Mouse (Mus musculus) hindbrain, embryonic 11.5 days (tissue): ENCODE results near the gene Hspb8. TPM values are rescaled to one million over a fixed set of nuclear protein-coding genes. Genes with fewer than 3 reads are reported as not detected.

Source experiments
- ATAC-seq: fragments of 200-750 bp; cut with Nextera tagmentation; 2 replicates; pipeline ENCODE4 v1.8.0; 2017; ENCODE audit warnings: mild to moderate bottlenecking, moderate TSS enrichment, moderate library complexity; ENCODE audit not compliant: low FRiP score
- DNase-seq: peaks from one replicate; pipeline ENCODE4 v3.0.0-alpha.2; 2015; ENCODE audit warnings: low spot score
- H3K27ac ChIP-seq: fragments of 300-500 bp; sonication (generic); 2 replicates; pipeline ENCODE4 v1.5.1; 2014; ENCODE audit warnings: mild to moderate bottlenecking, low read depth, low read length
- H3K27me3 ChIP-seq: fragments of 300-500 bp; sonication (generic); 2 replicates; pipeline ENCODE4 v1.6.1; 2014; ENCODE audit warnings: mild to moderate bottlenecking, low read length, moderate library complexity, mixed read lengths; ENCODE audit not compliant: control insufficient read depth, insufficient read depth
- H3K36me3 ChIP-seq: fragments of 300-500 bp; sonication (generic); 2 replicates; pipeline ENCODE4 v1.6.1; 2014; ENCODE audit warnings: mild to moderate bottlenecking, low read length, moderate library complexity, mixed read lengths; ENCODE audit not compliant: control insufficient read depth, insufficient read depth
- H3K4me1 ChIP-seq: fragments of 300-500 bp; sonication (generic); replicated peaks from 2 replicates; pipeline ENCODE4 v1.6.1; 2014; ENCODE audit warnings: low read length, mixed read lengths; ENCODE audit not compliant: control insufficient read depth, insufficient read depth
- H3K4me2 ChIP-seq: fragments of 300-500 bp; sonication (generic); replicated peaks from 2 replicates; pipeline ENCODE4 v1.6.1; 2014; ENCODE audit warnings: mild to moderate bottlenecking, low read depth, low read length
- H3K4me3 ChIP-seq: fragments of 300-500 bp; sonication (generic); 2 replicates; pipeline ENCODE4 v1.5.1; 2014; ENCODE audit warnings: low read depth, low read length
- H3K9ac ChIP-seq: fragments of 300-500 bp; sonication (generic); 2 replicates; pipeline ENCODE4 v1.6.1; 2014; ENCODE audit warnings: low read depth, low read length
- H3K9me3 ChIP-seq: fragments of 300-500 bp; sonication (generic); 2 replicates; pipeline ENCODE4 v1.6.1; 2016; ENCODE audit warnings: low read length; ENCODE audit not compliant: control insufficient read depth
- WGBS: fragments of 180-500 bp; shearing (Covaris S2); extraction: QIAGEN DNeasy Blood & Tissue Kit; methylation state at CpG from one replicate; pipeline ENCODE4 v1.1.7; 2014; 5-methylcytosine and 5-hydroxymethylcytosine counted together
- polyA plus RNA-seq: library from polyadenylated mRNA; unstranded; fragments of >200 nt; fragmentation: Nextera tagmentation; extraction: Ambion mirVana; gene quantifications from 2 replicates; pipeline ENCODE4 v1.2.1, GENCODE M21; 2014

Hspb8 gene
- polyA plus RNA-seq, 1 experiment from 2014 or later: 6.5 TPM

DNA sequence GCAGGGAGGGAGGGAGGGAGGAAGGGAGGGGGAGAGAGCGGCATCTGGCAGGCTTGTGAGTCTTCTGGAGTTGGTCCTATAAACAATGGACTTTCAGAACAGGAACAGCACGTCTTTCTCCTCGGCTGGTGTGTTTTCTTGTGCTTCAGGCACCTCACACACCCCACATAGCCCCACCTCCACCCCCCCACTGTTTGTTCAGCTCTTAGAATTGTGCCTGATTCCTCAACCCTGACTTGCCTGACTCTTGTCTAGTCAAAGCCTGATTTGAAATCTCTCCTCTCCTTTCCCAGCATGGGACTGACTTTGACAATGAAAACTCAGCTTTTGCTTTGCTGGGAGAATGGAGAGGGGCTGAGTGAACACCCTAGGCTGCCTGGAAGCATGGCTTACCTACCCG, 15.3 kb downstream of the Hspb8 start:
- no peaks in the 10 kb centered on the region for H3K9me3 ChIP-seq
- no peaks in the 10 kb centered on the region; the same call in 1 of the 2 replicates for H3K4me1 ChIP-seq
- no peak for ATAC-seq
- 16% methylated on average over 4 of the region's 4 CpGs for WGBS
- H3K4me3 ChIP-seq: no peak overlapping the region
- no peak overlapping the region for H3K9ac ChIP-seq
- H3K36me3 ChIP-seq: no peaks in the 10 kb centered on the region
- no peak overlapping the region for H3K27ac ChIP-seq
- H3K4me2 ChIP-seq: no peak overlapping the region
- H3K27me3 ChIP-seq: no peaks in the 10 kb centered on the region
- no peak for DNase-seq

DNA sequence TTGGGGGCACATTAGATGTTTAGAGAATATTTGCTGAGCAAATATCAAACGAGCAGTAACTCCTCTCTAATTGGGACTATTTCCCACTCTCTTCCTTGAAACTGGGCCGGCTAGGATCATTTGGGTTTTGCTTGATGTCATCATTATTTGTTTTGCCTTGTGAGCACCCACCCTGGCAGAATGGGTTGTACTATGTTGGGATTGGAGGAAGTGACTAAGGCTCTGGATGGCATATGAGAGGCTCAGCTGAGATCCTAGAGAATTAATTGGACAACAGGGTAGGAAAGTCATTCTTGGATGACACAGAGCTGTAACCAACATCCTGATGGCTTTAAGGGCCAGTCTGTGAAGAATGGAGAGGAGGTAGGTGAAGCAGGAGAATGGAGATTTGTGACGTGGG, 16.2 kb downstream of the Hspb8 start:
- no peak for ATAC-seq
- Histone ChIP-seq H3K4me3 (no peak overlapping the region), H3K4me1 (no peaks in the 10 kb centered on the region; the same call in 1 of the 2 replicates), H3K9me3 (no peaks in the 10 kb centered on the region), H3K4me2 (no peak overlapping the region), H3K27ac (no peak overlapping the region), H3K36me3 (no peaks in the 10 kb centered on the region), H3K9ac (no peak overlapping the region), H3K27me3 (no peaks in the 10 kb centered on the region)
- 84% methylated on average over 3 of the region's 3 CpGs for WGBS
- no peak for DNase-seq

DNA sequence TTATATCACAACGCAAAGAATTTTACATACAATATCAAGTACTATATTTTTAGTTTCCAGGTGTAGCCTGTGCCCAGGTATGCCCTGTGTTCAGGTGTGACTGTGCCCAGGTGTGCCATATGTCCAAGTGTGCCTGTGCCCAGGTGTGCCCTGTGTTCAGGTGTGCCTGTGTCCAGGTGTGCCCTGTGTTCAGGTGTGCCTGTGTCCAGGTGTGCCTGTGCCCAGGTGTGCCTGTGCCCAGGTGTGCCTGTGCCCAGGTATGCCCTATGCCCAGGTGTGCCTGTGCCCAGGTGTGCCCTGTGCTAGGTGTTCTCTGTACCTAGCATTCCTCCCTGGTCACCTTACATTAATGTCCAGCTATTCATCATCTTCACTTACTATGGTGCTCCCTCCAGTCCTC, 16.7 kb downstream of the Hspb8 start:
- Histone ChIP-seq H3K4me3 (no peak overlapping the region), H3K4me2 (no peak overlapping the region), H3K36me3 (no peaks in the 10 kb centered on the region), H3K9me3 (no peaks in the 10 kb centered on the region), H3K27me3 (no peaks in the 10 kb centered on the region), H3K9ac (no peak overlapping the region), H3K27ac (no peak overlapping the region), H3K4me1 (no peaks in the 10 kb centered on the region; the same call in 1 of the 2 replicates)
- no peak for ATAC-seq
- 87% methylated on average over 1 of the region's 1 CpGs for WGBS
- DNase-seq: no peak

DNA sequence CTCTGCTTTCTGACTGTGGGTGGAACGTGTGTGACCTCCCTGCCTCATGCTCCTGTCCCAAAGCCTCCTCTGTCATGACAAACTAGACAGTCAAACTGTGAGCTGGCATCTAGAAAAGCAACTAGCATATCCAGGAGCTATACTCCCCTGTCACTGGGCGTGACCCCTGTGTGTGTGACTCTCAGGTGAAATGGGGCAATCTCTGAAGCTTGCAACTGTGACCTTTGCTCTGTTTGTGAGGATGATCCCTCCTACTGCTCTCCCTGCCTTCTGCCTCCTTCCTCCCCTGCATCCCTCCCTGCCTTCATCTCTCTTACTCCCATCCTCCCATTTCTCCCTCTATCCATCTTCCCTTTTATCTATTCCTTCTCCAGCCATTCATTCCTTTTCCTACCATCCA, 18.6 kb downstream of the Hspb8 start:
- ATAC-seq (no peak), DNase-seq (no peak)
- Histone ChIP-seq H3K27me3 (no peaks in the 10 kb centered on the region), H3K36me3 (no peaks in the 10 kb centered on the region), H3K9me3 (no peaks in the 10 kb centered on the region), H3K27ac (no peak overlapping the region), H3K4me3 (no peak overlapping the region), H3K4me1 (no peaks in the 10 kb centered on the region), H3K9ac (no peak overlapping the region), H3K4me2 (no peak overlapping the region)
- 89% methylated on average over 2 of the region's 2 CpGs for WGBS

DNA sequence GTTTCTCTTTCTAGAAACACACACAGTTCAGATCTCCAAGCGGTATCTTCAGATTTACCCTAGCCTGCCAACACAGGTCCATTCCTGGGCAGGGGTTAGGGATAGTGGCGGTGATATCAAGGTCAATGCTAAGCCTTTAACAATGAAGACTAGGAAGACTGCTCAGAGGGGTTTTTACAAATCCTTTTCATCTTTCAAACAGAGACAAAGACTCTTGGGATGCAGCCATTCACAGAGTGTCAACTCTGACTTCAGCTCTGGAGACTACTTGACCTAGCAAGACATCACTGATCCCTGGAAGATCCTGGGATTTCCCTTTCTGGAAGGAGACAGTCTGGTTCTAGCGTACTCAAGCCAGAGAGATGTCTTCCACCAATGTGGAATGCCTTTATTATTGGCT, 21.9 kb downstream of the Hspb8 start:
- Histone ChIP-seq H3K9me3 (no peaks in the 10 kb centered on the region), H3K9ac (no peak overlapping the region), H3K4me1 (no peaks in the 10 kb centered on the region), H3K27ac (no peak overlapping the region), H3K4me2 (no peak overlapping the region), H3K27me3 (no peaks in the 10 kb centered on the region), H3K36me3 (no peaks in the 10 kb centered on the region), H3K4me3 (no peak overlapping the region)
- DNase-seq (no peak), ATAC-seq (no peak)
- 85% methylated on average over 3 of the region's 3 CpGs for WGBS

DNA sequence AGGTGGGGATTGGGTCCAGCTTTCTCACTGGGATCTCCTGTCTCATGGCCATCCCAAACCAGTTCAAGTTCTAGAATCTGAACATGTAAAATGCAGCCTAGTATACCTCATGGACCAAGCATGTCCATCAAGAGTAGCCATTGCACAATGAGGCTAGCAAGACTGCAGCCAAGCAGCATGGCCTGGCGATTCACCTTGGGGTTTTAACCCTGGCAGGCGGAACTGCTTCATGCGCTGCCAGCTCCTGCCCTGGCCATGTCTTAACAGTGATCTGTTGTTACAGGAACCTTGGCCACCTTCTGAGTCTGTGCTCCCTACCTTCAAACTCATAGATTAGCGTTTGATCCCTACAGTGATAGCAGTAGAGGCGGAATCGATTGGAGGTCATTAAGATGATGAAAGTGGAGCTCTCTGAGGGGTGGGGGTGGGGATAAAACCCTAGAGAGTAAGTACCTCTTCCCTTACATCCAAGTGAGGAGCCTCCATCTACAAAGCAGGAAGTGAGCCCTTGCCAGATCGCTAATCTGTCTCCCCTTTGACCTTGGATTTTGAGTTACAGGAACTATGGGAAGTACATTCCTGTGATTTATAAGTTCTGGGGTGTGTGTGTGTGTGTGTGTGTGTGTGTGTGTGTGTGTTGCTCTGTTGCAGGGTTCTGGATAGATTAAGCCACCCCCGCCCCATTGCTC, 22.5 kb downstream of the Hspb8 start:
- WGBS: 79% methylated on average over 8 of the region's 8 CpGs
- ATAC-seq: no peak

DNA sequence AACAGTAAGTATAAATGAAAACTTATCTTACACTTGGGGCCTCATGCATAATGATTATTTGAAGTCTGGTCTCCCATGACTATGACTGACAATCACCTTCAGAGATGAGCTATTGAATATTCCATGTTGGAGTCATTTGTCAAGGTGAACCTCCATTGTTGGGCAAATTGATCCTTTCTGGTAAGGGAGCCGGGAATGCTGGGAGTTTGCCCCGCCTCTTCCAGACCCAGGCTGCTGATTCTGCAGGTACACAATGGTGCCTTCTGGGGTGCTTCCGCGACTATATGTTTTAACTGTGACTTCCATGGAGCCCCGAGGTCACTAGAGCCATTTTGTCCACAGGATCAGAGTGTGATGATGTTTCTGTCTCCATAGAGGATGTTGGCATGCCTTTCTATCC, 26.6 kb downstream of the Hspb8 start:
- H3K9me3 ChIP-seq: no peaks in the 10 kb centered on the region
- H3K9ac ChIP-seq: no peak overlapping the region
- no peak overlapping the region for H3K4me3 ChIP-seq
- H3K4me2 ChIP-seq: no peak overlapping the region
- no peaks in the 10 kb centered on the region for H3K4me1 ChIP-seq
- H3K27ac ChIP-seq: no peak overlapping the region
- DNase-seq: no peak
- no peak for ATAC-seq
- 83% methylated on average over 5 of the region's 5 CpGs for WGBS
- no peaks in the 10 kb centered on the region for H3K36me3 ChIP-seq
- no peaks in the 10 kb centered on the region for H3K27me3 ChIP-seq

More for the DNA sequence above, 22.5 kb downstream of the Hspb8 start:
- Histone ChIP-seq H3K4me2 (no peak overlapping the region), H3K9me3 (no peaks in the 10 kb centered on the region), H3K4me1 (no peaks in the 10 kb centered on the region), H3K9ac (no peak overlapping the region), H3K4me3 (no peak overlapping the region), H3K27ac (no peak overlapping the region), H3K27me3 (no peaks in the 10 kb centered on the region), H3K36me3 (no peaks in the 10 kb centered on the region)
- no peak for DNase-seq

DNA sequence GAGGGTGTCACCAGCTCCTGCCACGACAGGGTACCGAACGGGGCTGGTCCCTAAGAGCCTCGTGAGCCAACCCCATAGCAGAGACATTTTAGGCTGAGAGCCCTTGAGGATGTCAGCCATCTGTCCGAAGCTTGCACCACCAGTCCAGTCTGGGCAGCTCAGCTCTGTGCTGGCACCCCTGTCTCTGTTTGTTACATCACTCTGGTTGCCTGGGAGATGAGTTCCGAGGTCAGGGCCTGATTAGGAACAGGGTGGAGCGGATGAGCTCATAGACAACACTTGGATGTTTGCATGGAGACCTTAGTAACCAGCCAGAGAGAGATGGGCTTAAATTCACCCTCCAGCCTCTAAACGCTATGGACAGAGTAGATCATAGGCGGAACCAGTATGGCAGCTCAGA, 30.1 kb downstream of the Hspb8 start:
- no peaks in the 10 kb centered on the region for H3K36me3 ChIP-seq
- H3K9me3 ChIP-seq: no peaks in the 10 kb centered on the region
- no peak overlapping the region for H3K9ac ChIP-seq
- H3K27ac ChIP-seq: no peak overlapping the region
- no peak overlapping the region for H3K4me3 ChIP-seq
- DNase-seq (no peak), ATAC-seq (no peak)
- no peaks in the 10 kb centered on the region for H3K27me3 ChIP-seq
- H3K4me1 ChIP-seq: no peaks in the 10 kb centered on the region
- H3K4me2 ChIP-seq: no peak overlapping the region
- WGBS: 82% methylated on average over 9 of the region's 9 CpGs

DNA sequence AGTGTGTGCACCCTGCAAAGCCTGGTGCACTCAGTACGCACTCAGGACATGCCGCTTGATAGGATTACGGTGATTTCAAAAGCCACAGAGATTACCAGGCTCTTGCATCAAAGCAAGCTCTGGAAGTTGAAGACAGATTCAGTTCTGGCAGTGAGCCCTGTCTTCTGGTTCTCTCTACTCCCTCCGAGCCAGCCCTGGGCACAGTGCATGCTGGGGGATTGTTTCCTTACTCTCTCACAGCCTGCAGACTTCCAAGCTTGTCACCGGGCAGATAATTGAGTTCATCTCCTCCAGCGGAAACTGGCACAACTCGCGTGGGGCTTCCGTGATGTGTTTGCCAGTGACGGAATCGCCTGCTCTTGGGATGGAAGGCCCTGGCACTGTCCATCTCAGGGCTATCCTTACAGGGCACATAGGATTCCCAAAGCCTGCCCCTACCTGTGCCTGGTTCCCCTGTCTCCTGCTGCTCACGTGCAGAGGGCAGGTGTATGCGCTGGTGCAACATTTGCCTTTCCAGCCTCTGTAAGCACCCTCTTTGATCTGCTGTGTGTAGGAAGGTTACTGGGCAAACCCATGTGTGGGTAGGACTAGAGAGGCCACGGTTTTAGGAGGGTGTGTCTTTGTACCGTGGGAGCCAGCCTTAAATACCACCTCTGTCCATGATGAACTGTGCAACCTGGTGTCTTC, 32.7 kb downstream of the Hspb8 start:
- no peak overlapping the region for H3K27ac ChIP-seq
- H3K4me1 ChIP-seq: no peaks in the 10 kb centered on the region
- H3K9me3 ChIP-seq: no peaks in the 10 kb centered on the region
- H3K36me3 ChIP-seq: no peaks in the 10 kb centered on the region
- WGBS: 88% methylated on average over 15 of the region's 15 CpGs
- DNase-seq: no peak
- H3K4me3 ChIP-seq: no peak overlapping the region
- H3K9ac ChIP-seq: no peak overlapping the region
- H3K4me2 ChIP-seq: no peak overlapping the region
- no peaks in the 10 kb centered on the region for H3K27me3 ChIP-seq
- no peak for ATAC-seq
